Mouse (Mus musculus) liver, embryonic 14.5 days (tissue): ENCODE data around the gene Cgas. TPM values are rescaled to one million over a fixed set of nuclear protein-coding genes. Genes with fewer than 3 reads are reported as not detected.

Experiments used
- ATAC-seq: fragments of 200-750 bp; cut with Nextera tagmentation; 2 replicates; pipeline ENCODE4 v1.8.0; 2017; ENCODE audit warnings: moderate number of reproducible peaks, mild to moderate bottlenecking, moderate library complexity; ENCODE audit not compliant: insufficient read depth
- DNase-seq, 3 experiments: peaks; one replicate each; pipeline ENCODE4 v3.0.0-alpha.2; 2012 to 2013; ENCODE audit warnings: low read depth in 3 of 3, low spot score in 3 of 3
- H3K27ac ChIP-seq: fragments of 300-500 bp; sonication (generic); 2 replicates; pipeline ENCODE4 v1.5.1; 2014; ENCODE audit warnings: moderate library complexity, mild to moderate bottlenecking, control low read depth, inconsistent platforms
- H3K27me3 ChIP-seq: fragments of 300-500 bp; sonication (generic); 2 replicates; pipeline ENCODE4 v1.6.1; 2014; ENCODE audit warnings: mild to moderate bottlenecking, low read length, moderate library complexity; ENCODE audit not compliant: control insufficient read depth, insufficient read depth
- H3K36me3 ChIP-seq: fragments of 300-500 bp; sonication (generic); replicated peaks from 2 replicates; pipeline ENCODE4 v1.6.1; 2014; ENCODE audit warnings: low read depth; ENCODE audit not compliant: control insufficient read depth, insufficient read depth
- H3K4me1 ChIP-seq, 2 experiments: fragments of 200-500 bp in 1 of 2; fragments of 300-500 bp in 1 of 2; sonication (generic) in 1 of 2; replicated peaks; 2 replicates each; pipeline ENCODE4 v1.6.1; 2012 to 2014; ENCODE audit warnings: antibody characterized with exemption in 1 of 2, inconsistent platforms in 1 of 2, low read length in 1 of 2; ENCODE audit not compliant: control insufficient read depth in 2 of 2, insufficient read depth in 2 of 2
- H3K4me2 ChIP-seq: fragments of 300-500 bp; sonication (generic); 2 replicates; pipeline ENCODE4 v1.6.1; 2014; ENCODE audit warnings: low read depth, mild to moderate bottlenecking, control low read depth, moderate library complexity
- H3K4me3 ChIP-seq, 2 experiments: fragments of 200-500 bp in 1 of 2; fragments of 300-500 bp in 1 of 2; sonication (generic) in 1 of 2; 2 replicates each; pipeline ENCODE4 v1.5.1; 2012 to 2014; ENCODE audit warnings: low read depth in 2 of 2, low read length in 2 of 2, mild to moderate bottlenecking in 2 of 2, control low read depth in 1 of 2, inconsistent platforms in 1 of 2, moderate library complexity in 1 of 2; ENCODE audit not compliant: insufficient read depth in 1 of 2
- H3K9ac ChIP-seq: fragments of 300-500 bp; sonication (generic); replicated peaks from 2 replicates; pipeline ENCODE4 v1.6.1; 2014; ENCODE audit warnings: mild to moderate bottlenecking, control low read depth, moderate library complexity
- H3K9me3 ChIP-seq: fragments of 300-500 bp; sonication (generic); 2 replicates; pipeline ENCODE4 v1.6.1; 2016; ENCODE audit warnings: low read length, mixed read lengths; ENCODE audit not compliant: control insufficient read depth
- CTCF ChIP-seq: IDR thresholded peaks from 2 replicates; pipeline ENCODE4 v1.5.1; 2016; ENCODE audit warnings: antibody characterized with exemption, low read depth, control low read depth
- EP300 ChIP-seq: IDR thresholded peaks from 2 replicates; pipeline ENCODE4 v1.6.1; 2016; ENCODE audit warnings: antibody characterized with exemption, low read depth
- WGBS: fragments of 180-500 bp; shearing (Covaris S2); extraction: QIAGEN DNeasy Blood & Tissue Kit; methylation state at CpG from one replicate; pipeline ENCODE4 v1.1.7; 2014; ENCODE audit not compliant: insufficient replicate concordance; 5-methylcytosine and 5-hydroxymethylcytosine counted together
- microRNA-seq: library from miRNA; unstranded; fragments of <30 nt; microRNA quantifications from one replicate; pipeline ENCODE4, GENCODE M21; 2016
- polyA plus RNA-seq, 2 experiments: library from polyadenylated mRNA; depleted of rRNA in 1 of 2; stranded (reverse) in 1 of 2; unstranded in 1 of 2; fragments of >200 nt; fragmentation: Nextera tagmentation in 1 of 2; extraction: Ambion mirVana in 1 of 2; gene quantifications; 2 replicates each; pipeline versions ENCODE4 v1.2.1 to v1.2.3; 2012 to 2014

The Cgas gene
- polyA plus RNA-seq, 2 experiments = 0.66 to 1.0 TPM

DNA sequence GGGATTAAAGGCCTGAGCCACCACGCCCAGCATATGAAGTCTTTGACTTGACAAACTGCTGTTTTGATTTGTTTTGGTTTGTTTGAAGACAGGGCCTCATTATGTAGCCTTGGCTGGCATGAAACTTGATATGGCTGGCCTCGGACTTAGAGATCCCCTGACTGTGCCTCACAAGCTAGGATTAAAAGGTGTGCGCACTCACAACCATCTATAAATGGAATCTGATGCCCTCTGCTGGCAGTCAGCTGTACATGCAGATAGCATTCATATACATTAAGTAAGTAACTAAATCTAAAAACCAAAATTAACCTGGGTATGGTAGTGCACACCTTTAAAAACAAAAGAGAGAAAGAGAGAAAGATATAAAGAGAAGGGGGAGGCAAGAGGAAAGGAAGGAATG lies 57.1 kb downstream of the Cgas start:
- WGBS = 36% methylated on average over 3 of the region's 3 CpGs
- H3K27ac ChIP-seq = no peak overlapping the region
- no peaks in the 10 kb centered on the region for H3K36me3 ChIP-seq
- no peaks in the 10 kb centered on the region for H3K4me1 ChIP-seq
- ATAC-seq = no peak
- TF ChIP-seq CTCF = peak; percentile 58
- no peak for TF ChIP-seq EP300
- H3K9ac ChIP-seq = no peak overlapping the region
- no peak overlapping the region for H3K4me3 ChIP-seq
- no peak overlapping the region for H3K4me2 ChIP-seq
- no peaks in the 10 kb centered on the region for H3K27me3 ChIP-seq
- no peak for DNase-seq
- H3K9me3 ChIP-seq = no peaks in the 10 kb centered on the region

Small RNA genes lying within 50 kb of the gene (microRNA-seq; reads per million reads assigned to microRNA genes)
- gene Gm26377 = not detected

Other genes with a start within 250 kb of the Cgas start
- 0.06 TPM in 1 of 2 replicates, not detected in the other for gene Gsta1, start 212.6 kb downstream of the Cgas start, polyA plus RNA-seq (2012; rRNA removed)
- gene Gsta1, start 212.6 kb downstream of the Cgas start, polyA plus RNA-seq (2014; fragmentation: Nextera tagmentation; extraction: Ambion mirVana) = 0.24 TPM in 1 of 2 replicates, not detected in the other
- gene Gm3776, start 186.1 kb downstream of the Cgas start, polyA plus RNA-seq (2012; rRNA removed) = not detected in 2 replicates
- gene Gm3776, start 186.1 kb downstream of the Cgas start, polyA plus RNA-seq (2014; fragmentation: Nextera tagmentation; extraction: Ambion mirVana) = not detected in 2 replicates
- not detected in 2 replicates for gene Gm10639, start 153.3 kb downstream of the Cgas start, polyA plus RNA-seq (2012; rRNA removed)
- not detected in 2 replicates for gene Gm10639, start 153.3 kb downstream of the Cgas start, polyA plus RNA-seq (2014; fragmentation: Nextera tagmentation; extraction: Ambion mirVana)
- gene Omt2a, start 128.4 kb downstream of the Cgas start, polyA plus RNA-seq (2012; rRNA removed) = not detected in 2 replicates
- gene Omt2a, start 128.4 kb downstream of the Cgas start, polyA plus RNA-seq (2014; fragmentation: Nextera tagmentation; extraction: Ambion mirVana) = not detected in 2 replicates
- gene Omt2b, start 115.6 kb downstream of the Cgas start, polyA plus RNA-seq (2012; rRNA removed) = not detected in 2 replicates
- not detected in 2 replicates for gene Omt2b, start 115.6 kb downstream of the Cgas start, polyA plus RNA-seq (2014; fragmentation: Nextera tagmentation; extraction: Ambion mirVana)
- 0.05 and 0.07 TPM in 2 replicates for gene Gsta2, start 87.4 kb downstream of the Cgas start, polyA plus RNA-seq (2012; rRNA removed)
- gene Gsta2, start 87.4 kb downstream of the Cgas start, polyA plus RNA-seq (2014; fragmentation: Nextera tagmentation; extraction: Ambion mirVana) = 0.29 and 0.43 TPM in 2 replicates
- gene Dppa5a, start 75.1 kb downstream of the Cgas start, polyA plus RNA-seq (2012; rRNA removed) = not detected in 2 replicates
- not detected in 2 replicates for gene Dppa5a, start 75.1 kb downstream of the Cgas start, polyA plus RNA-seq (2014; fragmentation: Nextera tagmentation; extraction: Ambion mirVana)
- gene Ooep, start 64.5 kb downstream of the Cgas start, polyA plus RNA-seq (2012; rRNA removed) = 0.02 TPM in 1 of 2 replicates, not detected in the other
- gene Ooep, start 64.5 kb downstream of the Cgas start, polyA plus RNA-seq (2014; fragmentation: Nextera tagmentation; extraction: Ambion mirVana) = 0.09 TPM in 1 of 2 replicates, not detected in the other
- gene Ddx43, start 47.5 kb downstream of the Cgas start, polyA plus RNA-seq (2012; rRNA removed) = 0.02 TPM in 1 of 2 replicates, not detected in the other
- not detected in 2 replicates for gene Ddx43, start 47.5 kb downstream of the Cgas start, polyA plus RNA-seq (2014; fragmentation: Nextera tagmentation; extraction: Ambion mirVana)
- gene Mto1, start 5.0 kb upstream of the Cgas start, polyA plus RNA-seq (2012; rRNA removed) = 11.5 and 14.0 TPM in 2 replicates
- gene Mto1, start 5.0 kb upstream of the Cgas start, polyA plus RNA-seq (2014; fragmentation: Nextera tagmentation; extraction: Ambion mirVana) = 17.7 and 20.4 TPM in 2 replicates
- gene Gm17324, start 5.5 kb upstream of the Cgas start, polyA plus RNA-seq (2012; rRNA removed) = 0.15 TPM in 2 replicates
- 0.55 and 0.63 TPM in 2 replicates for gene Gm17324, start 5.5 kb upstream of the Cgas start, polyA plus RNA-seq (2014; fragmentation: Nextera tagmentation; extraction: Ambion mirVana)
- gene Eef1a1, start 45.9 kb upstream of the Cgas start, polyA plus RNA-seq (2012; rRNA removed) = 2,579 and 4,315 TPM in 2 replicates
- 2,316 and 2,621 TPM in 2 replicates for gene Eef1a1, start 45.9 kb upstream of the Cgas start, polyA plus RNA-seq (2014; fragmentation: Nextera tagmentation; extraction: Ambion mirVana)
- gene Slc17a5, start 144.8 kb upstream of the Cgas start, polyA plus RNA-seq (2012; rRNA removed) = 1.7 and 2.4 TPM in 2 replicates
- gene Slc17a5, start 144.8 kb upstream of the Cgas start, polyA plus RNA-seq (2014; fragmentation: Nextera tagmentation; extraction: Ambion mirVana) = 3.2 and 3.8 TPM in 2 replicates
- 0.05 and 0.07 TPM in 2 replicates for gene Cd109, start 172.3 kb upstream of the Cgas start, polyA plus RNA-seq (2012; rRNA removed)
- gene Cd109, start 172.3 kb upstream of the Cgas start, polyA plus RNA-seq (2014; fragmentation: Nextera tagmentation; extraction: Ambion mirVana) = 0.03 and 0.06 TPM in 2 replicates